Mouse (Mus musculus): ENCODE results near the gene Klhdc8b. TPM values are rescaled to one million over a fixed set of nuclear protein-coding genes. Genes with fewer than 3 reads are reported as not detected.
A peak's percentile ranks its signal among the peaks of the same experiment; 100 is the strongest.

Klhdc8b gene
- polyA plus RNA-seq, 1 experiment from 2014 or later: 9.1 TPM

GRCm38 (mm10) chr9:108404451-108404850 lies 56.9 kb downstream of the Klhdc8b start:
- Histone ChIP-seq H3K4me2 (ENCODE audit: low read depth, low read length) (no peak overlapping the region), H3K27ac (ENCODE audit: low read depth) (no peak overlapping the region), H3K36me3 (replicated peaks; ENCODE audit: insufficient read depth, low read length) (no peaks in the 10 kb centered on the region), H3K9me3 (ENCODE audit: low read length) (no peaks in the 10 kb centered on the region), H3K4me1 (ENCODE audit: insufficient read depth) (no peaks in the 10 kb centered on the region; the same call in 1 of the 2 replicates), H3K9ac (replicated peaks) (no peak overlapping the region; the same call in 1 of the 2 replicates), H3K4me3 (ENCODE audit: low read depth, low read length) (no peak overlapping the region), H3K27me3 (ENCODE audit: insufficient read depth, low read length) (no peaks in the 10 kb centered on the region)
- ATAC-seq (peak; percentile 31; the same call in 1 of the 2 replicates), DNase-seq (no peak)
- TF ChIP-seq CTCF (IDR thresholded peaks at IDR 0.05; ENCODE audit: low read depth) (no peak; the same call in 1 of the 2 replicates), EP300 (IDR thresholded peaks at IDR 0.05; ENCODE audit: low read depth) (no peak)
- WGBS (ENCODE audit: insufficient replicate concordance): 46% methylated on average over 8 of the region's 8 CpGs

DNA sequence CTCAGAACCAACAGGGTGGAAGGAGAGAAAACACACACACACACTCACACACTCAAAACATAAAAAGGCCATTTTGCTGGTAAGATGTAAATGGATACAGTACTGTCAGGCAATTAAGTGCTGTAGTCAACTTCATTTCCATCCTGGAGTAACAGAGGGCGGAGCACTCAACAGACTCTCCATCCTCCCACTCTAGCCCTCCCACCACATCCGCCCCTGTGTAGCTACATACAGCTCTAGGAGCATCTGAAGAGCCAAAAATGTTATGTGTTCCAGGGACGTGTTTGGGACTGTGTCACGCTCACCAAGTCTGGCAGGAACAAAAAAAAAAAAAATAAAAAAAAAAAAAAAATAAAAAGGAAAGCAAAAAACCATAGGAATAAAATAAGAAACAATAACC lies 58.3 kb downstream of the Klhdc8b start:
- no peaks in the 10 kb centered on the region for H3K36me3 ChIP-seq (replicated peaks; ENCODE audit: insufficient read depth, low read length)
- H3K4me1 ChIP-seq (ENCODE audit: insufficient read depth): no peaks in the 10 kb centered on the region; the same call in 1 of the 2 replicates
- ATAC-seq (no peak), DNase-seq (no peak)
- 81% methylated on average over 4 of the region's 4 CpGs for WGBS (ENCODE audit: insufficient replicate concordance)
- TF ChIP-seq EP300 (IDR thresholded peaks at IDR 0.05; ENCODE audit: low read depth): no peak
- TF ChIP-seq CTCF (IDR thresholded peaks at IDR 0.05; ENCODE audit: low read depth): no peak
- no peaks in the 10 kb centered on the region for H3K27me3 ChIP-seq (ENCODE audit: insufficient read depth, low read length)
- no peak overlapping the region for H3K27ac ChIP-seq (ENCODE audit: low read depth)
- H3K4me2 ChIP-seq (ENCODE audit: low read depth, low read length): no peak overlapping the region
- no peak overlapping the region for H3K4me3 ChIP-seq (ENCODE audit: low read depth, low read length)
- no peak overlapping the region for H3K9ac ChIP-seq (replicated peaks)
- H3K9me3 ChIP-seq (ENCODE audit: low read length): no peaks in the 10 kb centered on the region

DNA sequence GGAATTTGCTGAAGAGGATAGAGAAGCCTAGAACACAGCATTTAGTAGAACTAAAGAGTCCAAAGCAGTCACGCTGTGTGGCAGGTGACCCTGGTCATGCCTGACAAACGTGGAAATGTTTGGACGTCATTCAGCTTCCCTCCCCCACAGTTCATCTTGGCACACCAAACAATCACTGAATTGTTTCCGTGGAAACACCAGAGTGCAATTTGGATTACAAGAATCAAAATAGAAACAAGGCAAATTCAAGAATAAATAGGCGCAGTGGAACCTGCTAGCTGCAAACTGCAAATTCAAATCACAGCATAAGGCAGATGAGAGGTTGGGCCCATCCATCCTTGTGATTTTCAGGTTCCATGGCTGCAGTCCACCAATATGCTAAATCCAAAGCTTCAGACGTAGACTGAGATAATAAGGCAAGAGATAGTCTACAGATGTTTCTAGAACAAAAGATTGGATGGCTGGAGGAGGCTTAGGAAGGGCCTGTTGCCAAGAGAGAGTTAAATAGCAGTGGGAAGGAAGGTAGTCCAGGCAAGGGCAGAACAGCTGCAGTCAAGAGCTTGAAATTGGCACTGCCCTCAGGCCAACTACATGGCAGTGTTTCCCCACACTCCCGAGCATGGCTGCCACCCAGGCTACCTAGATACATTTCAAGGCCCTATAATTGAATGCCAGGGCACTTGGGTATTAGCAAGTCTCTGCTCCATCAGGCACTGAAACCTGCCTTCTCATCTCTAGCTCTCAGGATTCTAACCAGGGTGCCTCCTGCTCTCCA lies 60.0 kb downstream of the Klhdc8b start:
- H3K9ac ChIP-seq (replicated peaks): no peak overlapping the region
- H3K9me3 ChIP-seq (ENCODE audit: low read length): no peaks in the 10 kb centered on the region
- ATAC-seq (no peak), DNase-seq (no peak)
- no peak overlapping the region for H3K4me3 ChIP-seq (ENCODE audit: low read depth, low read length)
- no peak for TF ChIP-seq EP300 (IDR thresholded peaks at IDR 0.05; ENCODE audit: low read depth)
- no peak for TF ChIP-seq CTCF (IDR thresholded peaks at IDR 0.05; ENCODE audit: low read depth)
- no peaks in the 10 kb centered on the region for H3K27me3 ChIP-seq (ENCODE audit: insufficient read depth, low read length)
- no peaks in the 10 kb centered on the region; the same call in 1 of the 2 replicates for H3K4me1 ChIP-seq (ENCODE audit: insufficient read depth)
- H3K36me3 ChIP-seq (replicated peaks; ENCODE audit: insufficient read depth, low read length): no peaks in the 10 kb centered on the region
- 76% methylated on average over 7 of the region's 7 CpGs for WGBS (ENCODE audit: insufficient replicate concordance)
- H3K27ac ChIP-seq (ENCODE audit: low read depth): no peak overlapping the region
- H3K4me2 ChIP-seq (ENCODE audit: low read depth, low read length): no peak overlapping the region

DNA sequence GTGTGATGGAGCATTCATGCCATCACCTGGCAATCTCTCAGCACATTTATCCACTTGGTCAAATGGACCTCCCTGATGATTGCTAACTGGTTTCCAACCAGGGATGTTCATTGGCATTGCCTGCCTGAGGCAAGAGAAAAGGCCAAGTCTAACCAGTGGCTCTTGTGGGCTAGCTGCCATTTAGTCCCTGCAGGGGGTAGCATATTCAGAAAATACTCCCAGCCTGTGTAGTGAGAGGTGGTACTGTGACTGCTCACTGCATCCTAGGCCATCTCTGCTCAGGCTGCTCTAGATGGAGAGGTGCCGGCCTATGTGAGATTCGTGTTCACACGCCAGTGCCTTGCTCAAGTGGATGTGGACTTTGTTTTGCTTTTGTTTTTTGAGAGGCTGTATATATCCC lies 63.1 kb downstream of the Klhdc8b start:
- no peak overlapping the region for H3K4me3 ChIP-seq (ENCODE audit: low read depth, low read length)
- no peaks in the 10 kb centered on the region for H3K36me3 ChIP-seq (replicated peaks; ENCODE audit: insufficient read depth, low read length)
- H3K4me2 ChIP-seq (ENCODE audit: low read depth, low read length): no peak overlapping the region
- H3K9ac ChIP-seq (replicated peaks): no peak overlapping the region
- WGBS (ENCODE audit: insufficient replicate concordance): 93% methylated on average over 3 of the region's 3 CpGs
- no peaks in the 10 kb centered on the region for H3K4me1 ChIP-seq (ENCODE audit: insufficient read depth)
- DNase-seq (no peak), ATAC-seq (no peak)
- H3K27me3 ChIP-seq (ENCODE audit: insufficient read depth, low read length): no peaks in the 10 kb centered on the region
- TF ChIP-seq EP300 (IDR thresholded peaks at IDR 0.05; ENCODE audit: low read depth) (no peak), CTCF (IDR thresholded peaks at IDR 0.05; ENCODE audit: low read depth) (no peak)
- H3K9me3 ChIP-seq (ENCODE audit: low read length): no peaks in the 10 kb centered on the region
- no peak overlapping the region for H3K27ac ChIP-seq (ENCODE audit: low read depth)

Other genes starting within 250 kb of the Klhdc8b start
- 20.0 and 20.8 TPM in 2 replicates for gene Dag1, start 197.6 kb downstream of the Klhdc8b start, polyA plus RNA-seq (2015; fragmentation: Nextera tagmentation; extraction: Ambion mirVana)
- 7.7 and 9.5 TPM in 2 replicates for gene Nicn1, start 171.2 kb downstream of the Klhdc8b start, polyA plus RNA-seq (2015; fragmentation: Nextera tagmentation; extraction: Ambion mirVana)
- gene Amt, start 164.7 kb downstream of the Klhdc8b start, polyA plus RNA-seq (2015; fragmentation: Nextera tagmentation; extraction: Ambion mirVana): 10.9 and 13.5 TPM in 2 replicates
- gene Rhoa, start 155.5 kb downstream of the Klhdc8b start, polyA plus RNA-seq (2015; fragmentation: Nextera tagmentation; extraction: Ambion mirVana): 163 and 165 TPM in 2 replicates
- 14.8 and 16.3 TPM in 2 replicates for gene Tcta, start 155.4 kb downstream of the Klhdc8b start, polyA plus RNA-seq (2015; fragmentation: Nextera tagmentation; extraction: Ambion mirVana)
- 3,657 and 3,917 TPM in 2 replicates for gene Gpx1, start 122.7 kb downstream of the Klhdc8b start, polyA plus RNA-seq (2015; fragmentation: Nextera tagmentation; extraction: Ambion mirVana)
- 35.9 and 38.2 TPM in 2 replicates for gene Usp4, start 113.7 kb downstream of the Klhdc8b start, polyA plus RNA-seq (2015; fragmentation: Nextera tagmentation; extraction: Ambion mirVana)
- gene 1700102P08Rik, start 68.8 kb downstream of the Klhdc8b start, polyA plus RNA-seq (2015; fragmentation: Nextera tagmentation; extraction: Ambion mirVana): 0.14 and 0.22 TPM in 2 replicates
- gene Ccdc36, start 33.1 kb downstream of the Klhdc8b start, polyA plus RNA-seq (2015; fragmentation: Nextera tagmentation; extraction: Ambion mirVana): 0.08 TPM in 1 of 2 replicates, not detected in the other
- gene BC048562, start 25.1 kb downstream of the Klhdc8b start, polyA plus RNA-seq (2015; fragmentation: Nextera tagmentation; extraction: Ambion mirVana): not detected in 2 replicates
- gene Ccdc71, start 1.1 kb downstream of the Klhdc8b start, polyA plus RNA-seq (2015; fragmentation: Nextera tagmentation; extraction: Ambion mirVana): 16.1 and 19.3 TPM in 2 replicates
- gene Lamb2, start 18.2 kb upstream of the Klhdc8b start, polyA plus RNA-seq (2015; fragmentation: Nextera tagmentation; extraction: Ambion mirVana): 2.7 and 3.9 TPM in 2 replicates
- gene Usp19, start 29.0 kb upstream of the Klhdc8b start, polyA plus RNA-seq (2015; fragmentation: Nextera tagmentation; extraction: Ambion mirVana): 13.8 and 17.0 TPM in 2 replicates
- gene Qars, start 46.1 kb upstream of the Klhdc8b start, polyA plus RNA-seq (2015; fragmentation: Nextera tagmentation; extraction: Ambion mirVana): 33.0 and 33.3 TPM in 2 replicates
- 26.2 and 27.1 TPM in 2 replicates for gene Qrich1, start 55.2 kb upstream of the Klhdc8b start, polyA plus RNA-seq (2015; fragmentation: Nextera tagmentation; extraction: Ambion mirVana)
- gene Impdh2, start 98.7 kb upstream of the Klhdc8b start, polyA plus RNA-seq (2015; fragmentation: Nextera tagmentation; extraction: Ambion mirVana): 45.6 and 49.5 TPM in 2 replicates
- gene Ndufaf3, start 105.9 kb upstream of the Klhdc8b start, polyA plus RNA-seq (2015; fragmentation: Nextera tagmentation; extraction: Ambion mirVana): 26.5 and 26.8 TPM in 2 replicates
- 18.8 and 20.2 TPM in 2 replicates for gene Dalrd3, start 108.3 kb upstream of the Klhdc8b start, polyA plus RNA-seq (2015; fragmentation: Nextera tagmentation; extraction: Ambion mirVana)
- 4.5 and 5.7 TPM in 2 replicates for gene Wdr6, start 117.2 kb upstream of the Klhdc8b start, polyA plus RNA-seq (2015; fragmentation: Nextera tagmentation; extraction: Ambion mirVana)
- 0.40 and 0.41 TPM in 2 replicates for gene P4htm, start 136.1 kb upstream of the Klhdc8b start, polyA plus RNA-seq (2015; fragmentation: Nextera tagmentation; extraction: Ambion mirVana)
- 16.3 and 19.8 TPM in 2 replicates for gene Arih2, start 187.8 kb upstream of the Klhdc8b start, polyA plus RNA-seq (2015; fragmentation: Nextera tagmentation; extraction: Ambion mirVana)
- gene Slc25a20, start 200.5 kb upstream of the Klhdc8b start, polyA plus RNA-seq (2015; fragmentation: Nextera tagmentation; extraction: Ambion mirVana): 104 and 114 TPM in 2 replicates
- 8.2 and 9.7 TPM in 2 replicates for gene Prkar2a, start 227.7 kb upstream of the Klhdc8b start, polyA plus RNA-seq (2015; fragmentation: Nextera tagmentation; extraction: Ambion mirVana)